Mouse (Mus musculus) kidney, adult 11 months (tissue): ENCODE measurements around the gene Pcgf6.

Experiments used
- DNase-seq: peaks from one replicate; pipeline ENCODE4 v3.0.0; 2022

Gene Pcgf6

GRCm38 (mm10) chr19:47050271-47051032, at the start of gene Pcgf6:
Pcgf6 (minus strand) TSS chr19:47050906.
- peak; percentile 86 for DNase-seq

DNA sequence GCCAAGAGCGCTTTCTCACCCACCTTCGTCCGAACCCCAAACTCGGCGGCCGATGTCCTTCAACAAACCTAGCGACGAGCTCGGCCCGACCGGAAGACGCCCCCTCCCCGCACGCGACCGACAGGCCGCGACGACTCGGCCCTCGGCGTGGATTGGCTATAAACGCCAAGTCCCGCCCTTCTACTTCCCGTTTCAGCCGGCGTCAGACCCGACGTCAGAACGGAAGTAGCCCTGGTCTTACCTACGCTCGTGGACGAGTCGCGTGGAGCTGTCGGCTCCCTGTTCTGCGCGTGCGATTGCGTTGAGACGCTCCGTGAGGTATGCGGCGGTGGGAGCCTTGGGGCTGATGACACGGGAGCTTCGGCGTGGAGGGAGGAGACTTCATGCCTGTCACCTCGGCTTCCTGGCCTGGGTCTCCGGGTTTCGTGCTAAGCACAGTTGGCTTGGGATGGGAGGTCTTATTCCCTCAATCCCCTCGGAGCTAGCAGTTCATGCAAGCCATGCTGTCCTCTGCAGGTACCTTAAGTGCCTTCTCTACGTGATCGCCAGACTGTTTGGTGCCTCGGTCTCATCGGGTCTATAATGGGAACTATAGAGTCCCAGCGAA, 39.9 kb upstream of the Pcgf6 start, which contains the start of the genes Usmg5 and Pdcd11:
Usmg5 (minus strand) TSS at position 98 of the 607 bp plus-strand sequence.
Pdcd11 (plus strand) TSS at position 219 of the 607 bp plus-strand sequence.
- DNase-seq: peak; percentile 95

GRCm38 (mm10) chr19:47089718-47090525, 39.2 kb upstream of the Pcgf6 start:
- DNase-seq: peak; percentile 51

DNA sequence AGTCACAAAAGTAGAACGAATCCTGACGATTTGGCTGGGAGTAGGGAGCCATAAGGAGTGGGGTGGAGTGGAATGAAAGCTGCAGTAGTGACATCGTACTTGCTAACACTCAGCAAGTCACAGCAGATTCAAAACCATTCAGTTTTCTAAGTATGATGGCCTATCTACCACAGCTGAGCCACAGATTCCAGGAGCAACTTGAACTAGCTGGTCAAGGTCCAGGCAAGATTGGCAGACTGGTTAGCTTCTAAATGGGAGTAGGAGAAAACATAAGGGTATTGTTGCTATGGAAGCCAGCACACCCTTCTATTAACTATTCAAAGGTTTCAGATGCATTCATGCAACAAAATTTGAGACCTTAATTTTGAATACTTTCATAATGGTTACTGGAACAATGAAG, 37.5 kb upstream of the Pcgf6 start:
- peak; percentile 60 for DNase-seq

GRCm38 (mm10) chr19:47067924-47068611, 17.4 kb upstream of the Pcgf6 start:
- peak; percentile 82 for DNase-seq

- peak; percentile 95 for DNase-seq
Observed at GRCm38 (mm10) chr19:47067096-47067882, 16.6 kb upstream of the Pcgf6 start, which contains the start of gene Taf5. Taf5 (plus strand) TSS chr19:47067746.

GRCm38 (mm10) chr19:47065860-47066259, 15.2 kb upstream of the Pcgf6 start:
- DNase-seq: no peak

DNA sequence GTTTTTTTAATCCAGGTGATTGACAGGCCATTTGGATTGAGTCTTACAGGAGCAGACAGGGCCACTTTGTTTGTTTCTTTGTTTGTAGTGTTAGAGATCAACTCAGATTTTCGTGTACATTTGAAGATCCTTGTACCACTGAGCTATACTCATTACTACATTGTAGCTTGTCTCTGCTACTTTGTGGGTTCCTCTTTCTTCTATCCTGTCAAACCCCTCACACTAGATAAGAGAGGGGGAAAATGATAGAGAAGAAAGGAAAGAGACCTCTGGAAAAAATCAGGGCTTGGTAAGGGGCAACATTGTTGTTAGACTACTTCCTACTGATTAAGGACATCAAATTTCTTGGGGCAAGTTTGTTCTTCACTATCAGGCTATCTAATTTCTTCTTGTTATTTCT, 7.0 kb upstream of the Pcgf6 start:
- no peak for DNase-seq

DNA sequence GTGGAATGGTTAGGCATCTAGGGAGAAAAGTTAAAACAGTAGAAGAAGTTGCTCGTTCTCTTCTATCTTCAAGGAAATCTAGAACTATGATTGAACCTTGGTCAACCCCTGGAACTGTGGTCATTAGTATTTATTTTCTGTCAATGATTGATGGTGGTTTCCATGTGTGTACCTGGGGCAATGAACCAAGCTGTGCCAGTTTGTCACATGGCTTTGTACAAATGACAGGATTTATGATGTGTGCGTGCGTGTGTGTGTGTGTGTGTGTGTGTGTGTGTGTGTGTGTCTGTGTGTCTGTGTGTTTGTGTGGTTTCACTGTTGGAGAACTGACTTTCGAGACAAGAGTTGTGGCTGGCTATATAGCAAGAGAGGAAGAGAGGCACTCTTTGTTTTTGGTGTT, 2.8 kb upstream of the Pcgf6 start:
- DNase-seq: peak; percentile 72

DNA sequence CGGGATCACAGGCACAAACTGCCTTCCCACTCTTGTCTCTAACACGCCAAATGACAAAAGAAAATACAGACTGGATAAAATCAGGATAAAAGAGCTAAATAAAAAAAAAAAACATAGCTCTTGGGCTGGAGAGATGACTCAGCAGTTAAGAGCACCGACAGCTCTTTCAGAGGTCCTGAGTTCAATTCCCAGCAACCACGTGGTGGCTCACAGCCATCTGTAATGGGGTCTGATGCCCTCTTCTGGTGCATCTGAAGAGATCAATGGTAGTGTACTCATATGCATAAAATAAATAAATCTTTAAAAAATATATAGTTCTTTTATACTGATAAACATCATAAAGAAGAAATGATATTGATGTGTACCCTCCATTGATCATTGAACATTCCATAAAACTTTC, 2.2 kb upstream of the Pcgf6 start:
- no peak for DNase-seq

GRCm38 (mm10) chr19:47049840-47050239, 866 bp downstream of the Pcgf6 start:
- no peak for DNase-seq

DNA sequence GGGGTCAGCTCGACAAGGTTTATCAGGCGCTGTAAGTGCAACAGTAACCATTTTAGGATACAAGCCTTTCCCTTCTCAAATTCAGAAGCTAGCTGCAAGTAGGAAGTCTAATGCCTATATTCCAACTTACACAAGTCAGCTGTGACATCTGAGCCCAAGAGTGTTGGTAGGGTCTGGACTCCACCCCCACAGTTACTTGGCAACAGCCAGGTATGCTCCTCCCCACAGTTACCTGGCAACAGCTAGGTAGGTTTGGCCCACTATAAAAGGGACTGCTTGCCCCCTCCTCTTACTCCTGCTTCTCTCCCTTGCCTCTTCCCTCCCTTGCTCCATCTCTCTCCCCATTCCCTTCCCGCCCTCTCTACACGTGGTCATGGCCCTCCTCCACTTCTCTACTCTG, 1.6 kb downstream of the Pcgf6 start:
- DNase-seq: no peak

DNA sequence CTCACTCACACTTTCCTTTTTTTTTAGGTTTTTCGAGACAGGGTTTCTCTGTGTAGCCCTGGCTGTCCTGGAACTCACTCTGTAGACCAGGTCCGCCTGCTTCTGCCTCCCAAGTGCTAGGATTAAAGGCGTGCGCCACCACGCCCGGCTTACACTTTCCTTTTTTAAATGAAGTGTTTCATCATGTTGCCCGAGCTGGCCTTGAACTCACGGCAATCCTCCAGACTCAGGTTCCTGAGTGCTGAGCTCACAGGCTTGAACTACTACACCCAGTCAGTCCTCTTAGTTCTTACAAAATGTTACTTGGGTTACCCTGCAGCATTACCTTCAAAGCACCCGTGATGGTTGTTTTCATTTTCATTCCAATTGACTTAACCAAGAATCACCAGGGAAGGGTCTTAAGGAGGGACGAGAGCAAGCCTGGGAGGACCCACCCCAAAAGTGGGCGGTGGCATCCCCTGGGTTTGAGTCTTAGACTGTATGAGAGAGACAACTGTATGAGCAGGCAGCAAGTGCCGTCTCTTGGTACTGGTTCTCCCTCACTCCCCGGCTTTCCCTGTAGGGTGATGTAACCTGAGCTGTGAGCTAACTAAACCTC, 3.4 kb downstream of the Pcgf6 start:
- no peak for DNase-seq

DNA sequence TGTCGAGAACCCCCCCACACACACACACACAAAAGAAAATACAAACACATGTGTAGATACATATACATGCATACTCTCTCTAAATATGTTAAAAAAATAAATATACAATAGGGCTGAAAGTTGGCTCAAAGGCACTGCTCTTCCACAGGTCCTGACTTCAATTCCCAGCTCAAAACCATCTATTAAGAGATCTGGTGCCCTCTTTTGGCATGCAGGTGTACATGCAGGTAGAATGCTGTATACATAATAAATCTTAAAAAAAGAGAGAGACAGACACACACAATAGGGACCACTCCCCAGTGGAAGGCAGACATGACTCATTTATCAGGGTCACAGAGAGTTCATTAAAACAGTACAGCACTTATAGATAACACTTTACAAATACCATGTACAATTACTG, 4.4 kb downstream of the Pcgf6 start:
- DNase-seq: no peak

GRCm38 (mm10) chr19:47043608-47044007, 7.1 kb downstream of the Pcgf6 start:
- no peak for DNase-seq

GRCm38 (mm10) chr19:47040720-47041473, 9.8 kb downstream of the Pcgf6 start:
- no peak for DNase-seq

- no peak for DNase-seq
Observed at GRCm38 (mm10) chr19:47036596-47036995, 14.1 kb downstream of the Pcgf6 start.

DNA sequence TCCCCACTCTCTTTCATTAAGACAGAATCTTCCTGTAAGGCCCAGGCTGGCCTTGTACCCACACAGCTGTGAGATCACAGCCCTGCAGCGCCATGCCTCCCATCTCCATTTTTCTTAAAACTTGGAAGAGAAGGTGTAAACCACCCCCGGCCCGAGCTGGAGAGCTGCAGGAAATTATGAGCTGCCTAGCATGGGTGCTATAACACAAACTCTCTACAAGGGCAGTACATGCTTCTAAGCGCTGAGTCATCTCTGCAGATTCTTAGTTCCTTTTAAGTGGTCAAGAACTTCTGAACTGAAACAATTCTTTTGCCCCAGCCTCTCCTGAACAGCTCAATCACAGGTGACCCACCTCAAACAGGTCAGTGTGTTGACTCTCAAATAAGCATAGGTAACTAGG, 15.8 kb downstream of the Pcgf6 start:
- no peak for DNase-seq

DNA sequence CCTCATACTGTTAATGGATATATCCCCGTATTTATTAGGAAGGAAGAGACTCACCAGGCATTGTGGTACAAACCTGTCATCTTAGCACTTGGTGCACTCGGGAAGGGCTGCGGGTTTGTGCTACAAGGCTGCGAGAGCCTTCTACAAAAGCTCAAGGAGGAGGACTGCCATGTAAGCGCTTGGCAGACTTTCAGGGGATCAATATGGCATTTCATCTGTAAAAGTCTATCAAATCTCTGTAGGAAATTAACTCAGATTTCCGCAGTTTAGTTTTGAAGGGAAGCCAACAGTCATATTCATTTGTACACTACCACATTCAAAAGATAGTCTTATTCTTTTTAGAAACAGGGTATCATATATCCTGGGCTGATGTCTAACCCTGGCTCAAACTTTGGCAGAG, 18.9 kb downstream of the Pcgf6 start:
- DNase-seq: no peak

- no peak for DNase-seq
Observed at GRCm38 (mm10) chr19:47029796-47030195, 20.9 kb downstream of the Pcgf6 start.

- no peak for DNase-seq
Observed at GRCm38 (mm10) chr19:47026513-47026912, 24.2 kb downstream of the Pcgf6 start.
